Mouse (Mus musculus) liver, embryonic 15.5 days (tissue): Measurements from ENCODE around the gene Brox. TPM values are rescaled to one million over a fixed set of nuclear protein-coding genes. Genes with fewer than 3 reads are reported as not detected.
"Not testable (repeated sequence)": the region's sequence is repeated elsewhere in the genome, so short reads cannot be mapped to it uniquely, and the experiment has no call there.

Source experiments
- ATAC-seq: fragments of 200-750 bp; cut with Nextera tagmentation; 2 replicates; pipeline ENCODE4 v1.8.0; 2017; ENCODE audit warnings: moderate number of reproducible peaks, mild to moderate bottlenecking, moderate library complexity; ENCODE audit not compliant: insufficient read depth
- H3K27ac ChIP-seq: fragments of 300-500 bp; sonication (generic); replicated peaks from 2 replicates; pipeline ENCODE4 v1.5.1; 2015; ENCODE audit warnings: mild to moderate bottlenecking, inconsistent platforms
- H3K27me3 ChIP-seq: fragments of 300-500 bp; sonication (generic); 2 replicates; pipeline ENCODE4 v1.6.1; 2015; ENCODE audit warnings: mild to moderate bottlenecking, inconsistent platforms
- H3K36me3 ChIP-seq: fragments of 300-500 bp; sonication (generic); replicated peaks from 2 replicates; pipeline ENCODE4 v1.6.1; 2015; ENCODE audit warnings: moderate library complexity, mild to moderate bottlenecking, inconsistent platforms
- H3K4me1 ChIP-seq: fragments of 300-500 bp; sonication (generic); replicated peaks from 2 replicates; pipeline ENCODE4 v1.6.1; 2015; ENCODE audit warnings: inconsistent platforms
- H3K4me2 ChIP-seq: fragments of 300-500 bp; sonication (generic); 2 replicates; pipeline ENCODE4 v1.6.1; 2015; ENCODE audit warnings: moderate library complexity, mild to moderate bottlenecking, inconsistent platforms
- H3K4me3 ChIP-seq: fragments of 300-500 bp; sonication (generic); replicated peaks from 2 replicates; pipeline ENCODE4 v1.5.1; 2015; ENCODE audit warnings: mild to moderate bottlenecking, inconsistent platforms
- H3K9ac ChIP-seq: fragments of 300-500 bp; sonication (generic); 2 replicates; pipeline ENCODE4 v1.6.1; 2015; ENCODE audit warnings: moderate library complexity, mild to moderate bottlenecking, inconsistent platforms
- H3K9me3 ChIP-seq: fragments of 300-500 bp; sonication (generic); replicated peaks from 2 replicates; pipeline ENCODE4 v1.6.1; 2016; ENCODE audit warnings: inconsistent platforms
- WGBS: fragments of 180-500 bp; shearing (Covaris S2); methylation state at CpG from one replicate; pipeline ENCODE4 v1.1.7; 2015; ENCODE audit warnings: mixed read lengths; ENCODE audit not compliant: insufficient replicate concordance; 5-methylcytosine and 5-hydroxymethylcytosine counted together
- polyA plus RNA-seq: library from polyadenylated mRNA; unstranded; fragments of >200 nt; fragmentation: Nextera tagmentation; extraction: Ambion mirVana; gene quantifications from 2 replicates; pipeline ENCODE4 v1.2.1, GENCODE M21; 2015

Brox gene
- 18.3 and 18.5 TPM in 2 replicates for polyA plus RNA-seq

GRCm38 (mm10) chr1:183296877-183297383 is at the start of gene Brox:
Brox (minus strand) TSS chr1:183297269.
- WGBS, result under 1% methylated on average over 39 of the region's 39 CpGs
- peak within 1 kb of the TSS; percentile 82 for H3K27ac ChIP-seq
- no peaks in the 10 kb centered on the region for H3K27me3 ChIP-seq
- H3K9ac ChIP-seq, result peak within 1 kb of the TSS; percentile 68
- ATAC-seq, result peak; percentile 89
- H3K4me1 ChIP-seq, result no peaks in the 10 kb centered on the region
- H3K36me3 ChIP-seq, result peaks cover 21% of the 10 kb centered on the region
- H3K9me3 ChIP-seq, result no peaks in the 10 kb centered on the region
- peak within 1 kb of the TSS; percentile 65 for H3K4me3 ChIP-seq
- H3K4me2 ChIP-seq, result peak within 1 kb of the TSS; percentile 72

DNA sequence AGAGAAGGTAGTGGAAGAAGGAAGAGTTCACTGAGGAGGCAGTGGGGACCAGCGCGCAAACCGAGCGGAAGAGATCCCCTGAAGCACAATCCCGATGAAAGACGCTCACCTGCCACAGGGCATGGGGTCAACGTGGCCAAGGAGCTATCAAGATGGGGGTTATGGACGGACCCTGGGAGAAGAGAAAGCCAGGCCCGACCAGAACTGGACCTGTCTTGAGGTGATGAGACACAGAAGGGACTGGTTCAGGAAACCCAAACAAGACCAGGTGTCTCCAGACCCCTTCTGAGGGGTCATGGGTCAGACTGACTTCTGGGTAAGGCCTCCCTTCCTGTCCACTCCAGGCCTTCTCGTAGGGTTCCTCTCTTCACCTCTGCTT is 48.7 kb upstream of the Brox start:
- Histone ChIP-seq H3K27me3 (no peaks in the 10 kb centered on the region), H3K9ac (peak overlapping the region; percentile 91), H3K9me3 (no peaks in the 10 kb centered on the region), H3K36me3 (peaks cover 18% of the 10 kb centered on the region), H3K4me3 (peak overlapping the region; percentile 88), H3K4me1 (peaks cover 18% of the 10 kb centered on the region), H3K4me2 (peak overlapping the region; percentile 82), H3K27ac (peak overlapping the region; percentile 95; the same call in 1 of the 2 replicates)
- no peak for ATAC-seq
- WGBS, result 8% methylated on average over 10 of the region's 10 CpGs

- Histone ChIP-seq H3K27ac (peak overlapping the region; percentile 95), H3K27me3 (no peaks in the 10 kb centered on the region), H3K4me2 (peak overlapping the region; percentile 82), H3K36me3 (peaks cover 23% of the 10 kb centered on the region), H3K4me3 (peak overlapping the region; percentile 88), H3K9ac (peak overlapping the region; percentile 91), H3K4me1 (peaks cover 18% of the 10 kb centered on the region), H3K9me3 (no peaks in the 10 kb centered on the region)
- peak; percentile 97 for ATAC-seq
- WGBS, result under 1% methylated on average over 71 of the region's 72 CpGs
Observed at GRCm38 (mm10) chr1:183344886-183345816, 48.1 kb upstream of the Brox start.

DNA sequence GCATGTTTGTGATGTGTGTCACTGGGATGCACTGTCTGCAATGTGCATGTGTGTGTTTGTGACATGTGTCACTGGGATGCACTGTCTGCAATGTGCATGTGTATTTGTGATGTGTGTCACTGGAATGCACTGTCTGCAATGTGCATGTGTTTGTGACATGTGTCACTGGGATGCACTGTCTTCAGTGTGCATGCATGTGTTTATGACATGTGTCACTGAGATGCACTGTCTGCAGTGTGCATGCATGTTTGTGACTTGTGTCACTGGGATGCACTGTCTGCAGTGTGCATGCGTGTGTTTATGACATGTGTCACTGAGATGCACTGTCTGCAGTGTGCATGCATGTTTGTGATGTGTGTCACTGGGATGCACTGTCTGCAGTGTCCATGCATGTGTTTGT is 45.8 kb upstream of the Brox start:
- H3K27me3 ChIP-seq, H3K9me3 ChIP-seq, H3K9ac ChIP-seq, H3K4me2 ChIP-seq, ATAC-seq, H3K4me3 ChIP-seq, H3K27ac ChIP-seq: not testable (repeated sequence)
- H3K4me1 ChIP-seq, result peaks cover 18% of the 10 kb centered on the region
- H3K36me3 ChIP-seq, result peaks cover 39% of the 10 kb centered on the region
- 94% methylated on average over 1 of the region's 1 CpGs for WGBS

- WGBS, result 80% methylated on average over 8 of the region's 8 CpGs
- H3K4me2 ChIP-seq, result no peak overlapping the region
- no peak overlapping the region for H3K27ac ChIP-seq
Observed at GRCm38 (mm10) chr1:183327171-183327570, 30.1 kb upstream of the Brox start.

DNA sequence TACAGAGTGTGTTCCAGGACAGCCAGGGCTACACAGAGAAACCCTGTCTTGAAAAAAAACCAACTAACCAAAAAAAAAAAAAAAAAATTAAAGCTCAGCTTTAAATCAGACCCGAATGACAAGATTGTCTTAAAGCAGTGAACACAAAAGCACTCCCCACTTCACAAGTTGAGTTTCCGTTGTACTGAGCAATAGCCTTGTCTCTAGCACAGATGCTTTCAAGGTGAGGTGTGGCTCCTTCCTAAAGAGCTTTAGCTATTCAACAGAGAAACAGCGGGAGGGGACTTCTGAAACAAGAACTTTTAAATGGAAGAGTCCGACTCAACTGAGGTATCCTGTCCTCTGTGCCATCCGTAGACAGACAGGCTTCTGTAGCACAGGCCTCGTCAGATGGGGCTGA is 27.4 kb upstream of the Brox start:
- Histone ChIP-seq H3K9ac (no peak overlapping the region), H3K27ac (no peak overlapping the region), H3K27me3 (no peaks in the 10 kb centered on the region), H3K4me1 (no peaks in the 10 kb centered on the region), H3K4me2 (no peak overlapping the region), H3K4me3 (no peak overlapping the region), H3K9me3 (no peaks in the 10 kb centered on the region), H3K36me3 (peaks cover 83% of the 10 kb centered on the region)
- ATAC-seq, result no peak
- 88% methylated on average over 6 of the region's 6 CpGs for WGBS

More at GRCm38 (mm10) chr1:183327171-183327570, 30.1 kb upstream of the Brox start:
- H3K4me1 ChIP-seq, result no peaks in the 10 kb centered on the region
- no peak for ATAC-seq
- no peak overlapping the region for H3K4me3 ChIP-seq
- no peak overlapping the region for H3K9ac ChIP-seq
- no peaks in the 10 kb centered on the region for H3K9me3 ChIP-seq
- peaks cover 88% of the 10 kb centered on the region for H3K36me3 ChIP-seq
- no peaks in the 10 kb centered on the region for H3K27me3 ChIP-seq

DNA sequence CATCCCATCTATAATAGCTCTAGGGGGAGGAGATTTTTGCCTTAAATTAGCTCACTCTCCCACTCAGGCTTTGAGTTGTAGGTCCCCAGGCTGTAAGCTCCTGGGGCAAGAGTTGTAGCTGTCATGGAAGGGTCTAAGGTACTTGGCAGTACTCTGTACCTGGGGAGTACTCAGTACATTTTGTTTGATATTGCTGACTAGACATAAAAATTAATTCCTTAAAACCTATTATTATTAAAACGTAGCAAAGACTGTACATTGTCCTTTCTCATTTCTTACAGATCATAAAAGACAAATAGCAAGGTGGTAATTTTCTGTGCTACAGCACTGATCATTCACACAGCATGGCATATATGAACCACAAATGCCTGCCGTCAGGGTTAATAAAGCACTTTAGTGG is 26.9 kb upstream of the Brox start:
- no peaks in the 10 kb centered on the region for H3K4me1 ChIP-seq
- H3K4me2 ChIP-seq, result no peak overlapping the region
- H3K36me3 ChIP-seq, result peaks cover 83% of the 10 kb centered on the region
- no peak overlapping the region for H3K27ac ChIP-seq
- no peaks in the 10 kb centered on the region for H3K9me3 ChIP-seq
- no peak for ATAC-seq
- H3K4me3 ChIP-seq, result no peak overlapping the region
- WGBS, result 86% methylated on average over 2 of the region's 2 CpGs
- H3K27me3 ChIP-seq, result no peaks in the 10 kb centered on the region
- H3K9ac ChIP-seq, result no peak overlapping the region

GRCm38 (mm10) chr1:183322496-183322895 is 25.4 kb upstream of the Brox start:
- H3K9ac ChIP-seq, H3K4me3 ChIP-seq, H3K27ac ChIP-seq, H3K4me1 ChIP-seq, H3K9me3 ChIP-seq, H3K27me3 ChIP-seq, H3K4me2 ChIP-seq, ATAC-seq: not testable (repeated sequence)
- 63% methylated on average over 5 of the region's 5 CpGs for WGBS
- peaks cover 81% of the 10 kb centered on the region for H3K36me3 ChIP-seq

DNA sequence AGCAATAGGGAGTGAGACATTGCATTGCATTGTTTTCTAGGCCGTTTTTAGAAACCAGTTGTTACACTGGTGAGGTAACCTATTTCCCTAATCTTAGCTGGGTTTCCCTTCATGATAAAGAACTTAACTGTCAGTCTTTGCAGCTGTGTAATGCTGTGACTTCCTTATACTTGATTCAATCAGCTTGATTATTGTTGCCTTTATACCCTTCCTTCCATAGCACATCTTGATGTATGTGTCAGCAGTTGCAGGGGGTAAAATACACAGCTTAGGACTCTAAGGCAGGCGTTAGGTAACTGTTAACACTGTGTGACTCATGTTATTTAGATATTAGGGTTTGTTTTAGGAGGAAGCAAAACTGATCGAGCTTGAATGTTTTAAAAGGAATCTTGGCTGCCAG is 23.6 kb upstream of the Brox start:
- Histone ChIP-seq H3K9ac (no peak overlapping the region), H3K27me3 (no peaks in the 10 kb centered on the region), H3K36me3 (peaks cover 82% of the 10 kb centered on the region), H3K27ac (no peak overlapping the region), H3K4me2 (no peak overlapping the region), H3K4me3 (no peak overlapping the region), H3K9me3 (no peaks in the 10 kb centered on the region), H3K4me1 (no peaks in the 10 kb centered on the region)
- WGBS, result 38% methylated on average over 3 of the region's 3 CpGs
- no peak for ATAC-seq

DNA sequence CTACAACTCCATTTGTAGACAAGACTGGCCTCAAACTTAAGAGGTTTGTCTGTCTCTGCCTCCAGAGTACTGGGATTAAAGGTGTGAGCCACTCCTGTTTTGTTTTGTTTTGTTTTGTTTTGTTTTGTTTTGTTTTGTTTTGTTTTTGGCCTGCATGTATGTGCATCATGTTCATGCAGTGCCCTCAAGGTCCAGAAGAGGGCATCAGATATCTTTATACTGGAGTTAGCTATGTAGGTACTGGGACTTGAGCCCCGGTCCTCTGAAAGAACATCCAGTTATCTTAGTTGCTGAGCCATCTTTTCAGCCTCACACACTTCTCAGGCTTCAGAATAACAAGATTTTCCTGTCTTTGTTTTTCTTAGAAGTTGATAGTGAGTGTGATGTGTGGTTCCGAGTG is 18.7 kb upstream of the Brox start:
- H3K4me2 ChIP-seq, result no peak overlapping the region
- no peak overlapping the region for H3K9ac ChIP-seq
- peaks cover 77% of the 10 kb centered on the region for H3K36me3 ChIP-seq
- H3K4me3 ChIP-seq, result no peak overlapping the region
- ATAC-seq, result no peak
- no peaks in the 10 kb centered on the region for H3K27me3 ChIP-seq
- H3K9me3 ChIP-seq, result no peaks in the 10 kb centered on the region
- no peaks in the 10 kb centered on the region for H3K4me1 ChIP-seq
- no peak overlapping the region for H3K27ac ChIP-seq
- 70% methylated on average over 2 of the region's 2 CpGs for WGBS

DNA sequence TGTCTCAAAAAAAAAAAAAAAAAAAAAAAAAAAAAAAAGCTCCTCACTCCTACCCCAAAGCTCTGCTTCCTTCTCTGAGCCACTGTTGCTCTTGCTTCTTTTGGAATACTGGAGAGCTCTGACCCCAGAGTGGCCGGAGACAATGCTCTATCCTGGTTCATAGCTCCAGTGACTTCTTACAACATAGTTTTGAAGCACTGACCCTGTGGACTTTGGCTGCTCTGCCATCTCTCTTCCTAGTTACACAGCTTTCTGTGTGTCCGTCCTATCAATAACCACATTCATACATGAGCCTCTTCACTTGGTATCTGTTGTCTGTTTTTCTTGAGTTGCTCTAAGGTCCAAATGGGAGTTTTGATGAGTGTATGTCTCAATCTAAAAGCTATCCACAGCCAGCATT is 15.0 kb upstream of the Brox start:
- WGBS, result 75% methylated on average over 2 of the region's 2 CpGs
- H3K36me3 ChIP-seq, result peaks cover 63% of the 10 kb centered on the region

More for the DNA sequence above, 15.0 kb upstream of the Brox start:
- no peak overlapping the region for H3K4me2 ChIP-seq
- H3K4me1 ChIP-seq, result no peaks in the 10 kb centered on the region
- no peak for ATAC-seq
- H3K27ac ChIP-seq, result no peak overlapping the region
- H3K4me3 ChIP-seq, result no peak overlapping the region
- H3K27me3 ChIP-seq, result no peaks in the 10 kb centered on the region
- H3K9me3 ChIP-seq, result no peaks in the 10 kb centered on the region
- H3K9ac ChIP-seq, result no peak overlapping the region
